Mouse (Mus musculus): ENCODE results near the gene Chl1. TPM values are rescaled to one million over a fixed set of nuclear protein-coding genes. Genes with fewer than 3 reads are reported as not detected.

The Chl1 gene
- total RNA-seq, 2 experiments from 2014 or later, result 1.0 to 1.5 TPM

DNA sequence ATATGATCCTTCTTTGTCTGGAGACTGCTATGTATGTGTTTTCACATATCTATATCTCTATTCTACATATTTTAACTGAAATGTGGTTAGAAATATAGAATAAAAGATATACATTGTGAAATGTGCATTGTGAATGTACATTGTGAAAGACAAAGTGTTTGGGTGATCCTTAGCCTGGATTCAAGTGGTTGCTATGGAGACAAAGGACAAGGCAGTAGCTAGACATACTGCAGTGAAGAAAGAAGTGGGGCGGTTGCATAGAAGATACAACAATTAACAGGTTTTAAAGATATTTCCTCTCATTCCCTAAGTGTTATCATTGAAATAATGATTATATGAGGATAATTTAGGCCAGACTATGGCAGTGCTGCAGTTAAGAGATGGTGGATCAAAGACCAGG is 146.4 kb downstream of the Chl1 start:
- intact Hi-C loops (cut with DNase I), result no loop called here
- no peak for DNase-seq

DNA sequence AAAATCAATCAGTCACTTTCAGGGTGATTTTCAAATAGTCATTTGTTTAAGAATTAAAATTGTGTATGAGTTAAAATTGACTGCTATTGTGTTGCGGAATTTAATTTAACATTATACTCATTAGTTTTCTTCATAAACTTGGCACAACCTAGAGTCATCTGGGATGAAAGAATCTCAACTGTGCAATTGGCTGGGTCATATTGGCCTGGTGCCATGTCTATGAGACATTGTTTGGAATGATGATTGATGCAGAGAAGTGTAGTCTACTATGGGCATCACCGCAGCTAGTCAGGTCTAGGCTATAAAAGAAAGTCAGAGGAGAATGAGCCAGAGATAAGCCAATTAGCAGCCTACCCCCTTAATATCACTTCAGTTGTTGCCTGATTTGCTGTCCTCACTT is 148.8 kb downstream of the Chl1 start:
- intact Hi-C loops (cut with DNase I), result no loop called here
- DNase-seq, result no peak

DNA sequence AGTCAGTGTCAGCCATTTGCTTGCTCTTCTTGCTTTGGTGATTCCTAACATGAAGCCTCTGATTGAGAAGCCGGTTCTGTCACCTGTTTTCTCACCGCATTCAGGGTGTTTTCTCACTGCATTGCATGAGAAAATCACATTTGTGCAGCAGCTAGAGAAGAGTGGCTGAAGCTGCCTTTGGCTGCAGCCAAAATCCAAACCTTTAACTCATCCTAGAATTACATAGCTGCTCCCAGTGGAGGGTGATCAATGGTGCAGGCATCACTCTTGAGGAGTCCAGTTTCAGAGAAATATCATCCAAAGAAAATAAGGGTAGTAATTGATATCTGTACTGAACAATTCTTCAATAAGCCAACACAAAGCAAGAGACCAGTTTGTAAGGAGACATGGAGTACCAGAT is 154.8 kb downstream of the Chl1 start:
- DNase-seq, result no peak
- intact Hi-C loops (cut with DNase I), result no loop called here

DNA sequence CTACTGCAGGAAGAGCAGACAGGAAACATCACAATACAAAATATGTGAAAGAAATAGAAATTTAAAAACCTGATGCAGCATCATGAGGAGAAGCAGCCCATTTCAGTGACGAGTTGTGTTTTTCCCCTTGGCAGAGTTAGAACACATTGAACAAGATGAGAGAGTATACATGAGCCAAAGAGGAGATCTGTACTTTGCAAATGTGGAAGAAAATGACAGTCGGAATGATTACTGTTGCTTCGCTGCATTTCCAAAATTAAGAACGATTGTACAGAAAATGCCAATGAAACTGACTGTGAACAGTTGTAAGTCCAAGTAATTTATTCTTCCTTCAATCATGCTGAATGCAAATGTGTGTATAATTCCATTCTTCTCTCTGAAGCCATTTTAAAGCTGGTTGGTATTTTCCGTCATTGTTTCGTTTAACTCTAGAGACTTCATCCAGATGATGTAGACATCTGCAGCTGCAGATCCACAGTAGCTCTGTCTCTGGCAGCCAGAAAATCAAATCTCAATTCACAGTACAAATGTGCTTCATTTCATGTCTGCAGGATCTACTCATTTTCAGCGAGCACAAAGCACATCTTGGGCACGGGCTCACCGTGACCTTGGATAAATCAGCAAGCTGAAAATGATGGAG is 155.4 kb downstream of the Chl1 start:
- no peak for DNase-seq
- intact Hi-C loops (cut with DNase I), result no loop called here

DNA sequence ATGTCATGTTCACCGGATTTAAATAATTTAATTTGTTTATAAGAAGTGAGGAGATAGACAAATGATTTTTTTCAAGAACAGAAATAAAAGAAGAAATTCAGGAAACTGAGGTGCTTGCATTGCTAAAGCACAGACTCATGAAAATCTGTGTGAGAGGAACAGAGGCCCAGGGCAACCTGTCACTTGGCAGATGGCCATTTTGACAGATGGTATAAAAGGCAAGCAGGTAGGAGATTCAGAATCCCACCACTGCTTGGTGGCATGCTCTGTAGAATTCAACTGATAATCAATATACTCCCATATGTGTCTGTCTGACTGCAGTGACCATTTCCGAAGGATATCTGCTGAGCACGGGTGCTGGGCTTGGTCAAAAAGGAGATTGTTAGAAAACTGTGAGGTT is 162.7 kb downstream of the Chl1 start:
- DNase-seq, result no peak
- intact Hi-C loops (cut with DNase I), result no loop called here

DNA sequence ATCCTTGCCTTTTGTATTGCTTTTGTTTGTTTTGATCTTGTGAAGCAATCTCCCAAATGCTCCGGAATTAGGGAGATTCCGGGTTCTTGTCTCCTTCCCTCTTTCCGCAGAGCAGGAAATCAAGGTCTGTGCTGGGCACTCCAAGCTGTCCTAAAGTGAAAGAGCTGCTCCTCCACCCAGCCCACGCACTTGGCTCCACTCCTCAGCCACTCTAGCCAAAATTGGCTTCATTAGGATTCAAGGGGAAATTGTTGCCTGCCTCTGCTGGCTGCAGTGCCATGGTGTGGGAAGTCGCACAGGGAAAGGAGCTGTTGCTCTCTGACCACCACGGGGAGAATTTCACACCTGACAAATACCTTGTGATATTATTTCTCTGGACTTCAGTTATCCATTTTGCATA is 163.9 kb downstream of the Chl1 start:
- intact Hi-C loops (cut with DNase I), result no loop called here
- DNase-seq, result peak; percentile 5 to 41

DNA sequence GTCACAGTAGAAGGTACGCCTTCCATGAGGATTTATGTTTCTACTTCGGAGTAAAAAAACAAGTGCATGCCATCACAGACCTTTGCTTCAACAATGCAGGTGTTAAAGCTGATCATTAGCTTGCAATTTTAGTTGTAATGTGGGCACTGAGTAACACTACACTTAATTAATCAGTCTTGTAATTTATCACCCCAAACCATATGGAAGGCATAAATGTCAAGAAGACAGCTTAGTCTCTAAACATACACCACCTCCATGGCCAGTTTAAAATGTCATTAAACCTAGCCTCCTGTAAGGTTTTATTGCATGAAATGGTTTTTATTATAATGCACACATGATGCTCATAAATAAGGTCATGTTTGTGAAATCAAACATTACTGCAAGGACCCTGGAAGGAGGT is 164.8 kb downstream of the Chl1 start:
- intact Hi-C loops (cut with DNase I), result no loop called here

DNA sequence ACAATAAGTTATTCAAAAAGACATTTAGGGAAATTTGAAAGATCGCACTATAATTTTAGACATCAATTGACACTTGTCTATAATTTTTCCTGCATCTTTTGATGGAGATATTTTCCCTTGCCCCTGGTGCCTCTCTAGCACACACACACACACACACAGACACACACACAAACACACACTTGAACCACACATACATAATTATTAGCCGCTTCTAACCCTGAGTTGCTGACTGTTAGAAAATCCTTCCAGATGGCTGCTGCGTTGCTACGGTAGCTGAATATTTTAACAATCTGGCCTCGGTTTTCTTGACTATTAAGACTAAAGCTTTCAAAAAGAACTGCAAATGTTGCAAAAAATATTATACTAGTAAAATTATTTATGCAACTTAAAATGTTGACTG is 166.3 kb downstream of the Chl1 start:
- intact Hi-C loops (cut with DNase I), result no loop called here
- DNase-seq, result no peak

More for the DNA sequence above, 164.8 kb downstream of the Chl1 start:
- no peak for DNase-seq

DNA sequence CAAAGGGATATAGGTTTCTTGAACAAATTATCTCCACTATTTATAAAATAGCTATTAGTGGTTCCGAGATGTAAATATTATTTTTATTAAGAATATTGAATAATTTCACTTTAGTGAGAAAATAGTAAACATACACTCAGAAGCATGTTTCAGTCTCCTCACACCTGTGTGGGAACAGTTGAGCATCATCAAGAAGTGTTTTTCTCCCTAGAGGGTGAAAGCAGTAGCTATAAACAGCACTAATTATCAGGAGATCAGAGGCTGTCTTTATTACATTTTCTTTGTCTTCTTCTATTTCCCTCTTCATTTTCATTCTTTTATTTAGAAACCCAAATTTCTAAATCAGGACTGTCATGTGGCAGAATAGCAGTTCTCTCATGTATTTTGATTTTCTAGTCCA is 166.7 kb downstream of the Chl1 start:
- DNase-seq, result no peak
- intact Hi-C loops (cut with DNase I), result no loop called here

DNA sequence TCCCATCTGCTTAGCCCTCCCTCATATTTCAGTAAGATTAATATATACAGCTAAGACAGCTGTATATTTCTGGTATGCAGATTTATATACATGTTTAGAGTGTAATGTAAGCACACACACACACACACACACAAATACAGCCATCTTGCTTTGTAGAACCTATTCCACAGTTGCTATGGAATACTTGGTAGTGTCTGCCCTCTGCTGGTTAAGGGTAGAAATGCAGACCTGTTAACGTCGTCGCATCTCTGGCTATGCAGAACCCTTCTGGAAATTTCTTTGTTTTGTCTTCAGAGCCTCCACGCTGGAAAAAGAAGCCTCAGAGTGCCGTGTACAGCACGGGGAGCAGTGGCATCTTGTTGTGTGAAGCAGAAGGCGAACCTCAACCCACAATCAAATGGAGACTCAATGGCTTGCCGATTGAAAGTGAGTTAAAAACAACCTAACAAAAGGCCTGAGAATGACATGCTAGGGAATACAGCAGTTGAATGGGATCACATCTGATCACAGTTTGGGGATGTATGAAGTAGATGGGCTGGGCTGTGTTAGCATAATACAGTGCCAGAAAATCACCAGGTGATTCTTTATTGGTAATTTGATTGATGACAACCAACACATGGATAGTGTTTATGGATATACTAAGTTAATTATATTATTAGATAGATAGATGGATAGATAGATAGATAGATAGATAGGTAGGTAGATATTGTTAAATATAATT is 172.6 kb downstream of the Chl1 start:
- DNase-seq, result peak; percentile 7 to 29
- intact Hi-C loops (cut with DNase I), result loop anchor here (1.0 kb wide), 1 partner anchor 376 kb away; no protein-coding TSS in a partner anchor

DNA sequence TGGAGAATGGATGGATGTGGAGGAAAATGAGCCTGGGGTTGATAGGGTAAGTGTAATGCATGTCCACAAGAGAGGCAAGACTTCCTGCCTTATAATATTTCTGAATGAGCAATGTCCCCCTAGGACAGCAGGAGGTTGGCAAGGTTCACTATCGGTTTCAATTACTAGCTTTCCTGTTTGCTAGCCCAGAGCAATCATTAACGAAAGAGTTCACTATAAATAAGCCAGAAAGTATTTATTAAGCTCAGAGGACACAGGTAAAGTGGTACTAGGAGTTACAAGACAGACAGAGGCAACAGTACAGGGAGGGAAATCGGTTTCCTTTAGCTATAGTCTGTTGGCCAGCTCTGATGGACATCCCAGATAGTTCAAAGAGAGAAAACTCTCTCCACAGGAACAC is 182.1 kb downstream of the Chl1 start:
- no peak for DNase-seq
- intact Hi-C loops (cut with DNase I), result no loop called here

DNA sequence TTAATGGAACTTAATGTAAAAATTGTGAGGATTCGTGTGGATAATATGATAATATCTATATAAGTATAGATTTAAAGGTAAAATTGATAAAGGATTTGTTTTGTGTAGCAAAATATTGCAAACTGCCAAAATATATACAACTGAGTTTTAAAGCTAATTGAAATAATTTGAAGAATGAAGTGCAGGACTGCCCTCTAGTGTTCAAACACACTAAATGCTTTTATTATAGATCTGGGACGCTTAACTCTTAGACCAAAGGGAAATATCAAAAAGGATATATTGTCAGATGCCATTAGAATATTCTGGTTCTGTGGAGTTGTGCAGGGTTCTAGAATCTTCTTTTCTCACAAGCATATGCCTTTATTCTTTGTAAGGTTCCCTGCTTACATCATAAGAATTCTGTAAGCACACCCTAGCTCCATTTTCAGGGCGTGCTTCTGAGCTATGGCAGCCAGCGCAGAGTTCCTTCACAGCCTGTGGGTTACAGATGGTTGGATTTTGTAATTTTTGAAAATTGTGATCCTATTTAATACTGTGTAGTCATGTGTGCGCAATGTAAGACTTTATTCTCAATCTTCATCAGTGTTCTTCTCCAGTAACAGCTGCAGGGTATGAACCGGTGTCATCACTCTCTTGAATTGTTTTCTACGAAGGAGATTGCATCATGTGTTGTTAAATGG is 187.1 kb downstream of the Chl1 start:
- intact Hi-C loops (cut with DNase I), result no loop called here

DNA sequence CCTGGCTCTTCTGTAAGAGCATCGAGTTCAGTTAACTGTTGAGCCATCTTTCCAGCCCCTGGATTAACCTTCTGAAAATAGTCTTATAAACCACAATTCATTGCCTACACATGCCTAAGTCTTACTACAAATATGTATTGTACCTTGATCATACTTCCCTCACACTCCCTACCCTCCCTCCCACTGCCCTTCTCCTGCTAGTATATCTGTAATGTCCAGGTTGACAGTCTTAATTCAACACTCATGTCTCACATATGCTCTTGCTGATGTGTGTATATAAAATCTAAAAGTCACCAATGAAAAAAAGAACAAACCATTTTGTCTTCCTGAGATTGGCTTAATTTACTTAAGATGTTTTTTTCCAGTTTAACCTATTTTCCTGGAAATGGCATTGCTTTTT is 189.1 kb downstream of the Chl1 start:
- intact Hi-C loops (cut with DNase I), result no loop called here
- no peak for DNase-seq

More for the DNA sequence above, 187.1 kb downstream of the Chl1 start:
- DNase-seq, result no peak

DNA sequence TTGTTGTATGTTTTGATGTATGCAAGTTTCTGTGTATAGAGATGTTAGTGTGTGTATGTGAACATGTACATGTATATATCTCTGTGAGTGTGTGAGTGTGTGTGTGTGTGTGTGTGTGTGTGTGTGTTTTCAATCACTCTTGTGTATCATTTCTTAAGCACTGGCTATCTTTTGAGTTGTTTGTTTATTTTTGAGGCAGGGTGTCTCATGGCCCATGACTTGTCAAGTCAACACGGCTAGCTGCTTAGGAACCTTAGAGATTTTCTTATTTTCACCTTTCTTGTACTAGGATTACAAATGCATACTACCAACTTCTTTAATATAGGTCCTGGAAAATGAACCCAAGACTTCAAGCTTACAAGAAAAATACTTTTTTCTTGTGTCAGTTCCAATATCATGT is 189.5 kb downstream of the Chl1 start:
- intact Hi-C loops (cut with DNase I), result no loop called here
- DNase-seq, result no peak

DNA sequence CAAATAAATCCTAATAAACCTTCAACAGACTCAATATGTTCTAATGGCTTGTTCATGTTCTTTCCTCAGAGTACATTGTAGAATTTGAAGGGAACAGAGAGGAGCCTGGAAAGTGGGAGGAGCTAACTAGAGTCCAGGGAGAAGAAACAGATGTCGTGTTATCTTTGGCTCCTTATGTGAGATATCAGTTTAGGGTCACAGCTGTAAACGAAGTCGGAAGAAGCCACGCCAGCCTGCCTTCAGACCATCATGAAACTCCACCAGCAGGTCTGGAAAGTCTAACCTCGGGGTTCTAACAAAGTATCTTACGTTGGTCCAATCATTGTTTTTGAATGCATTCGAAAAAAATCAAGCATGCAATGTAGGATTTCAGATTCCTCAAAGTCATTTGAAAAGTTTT is 189.9 kb downstream of the Chl1 start:
- intact Hi-C loops (cut with DNase I), result no loop called here
- no peak for DNase-seq

DNA sequence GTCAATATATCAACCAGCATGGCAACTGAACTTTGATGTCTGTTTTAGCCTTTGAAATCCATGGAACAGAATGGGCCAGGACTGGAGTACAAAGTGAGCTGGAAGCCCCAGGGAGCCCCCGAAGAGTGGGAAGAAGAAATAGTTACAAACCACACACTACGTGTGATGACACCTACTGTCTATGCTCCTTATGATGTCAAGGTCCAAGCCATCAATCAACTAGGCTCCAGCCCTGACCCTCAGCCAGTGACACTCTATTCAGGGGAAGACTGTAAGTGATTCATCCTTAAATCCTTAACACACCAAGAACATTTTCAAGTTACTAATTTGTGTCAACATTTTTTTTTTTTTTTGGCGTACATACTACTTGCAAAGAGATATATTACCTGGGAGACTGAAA is 196.0 kb downstream of the Chl1 start:
- intact Hi-C loops (cut with DNase I), result no loop called here
- no peak for DNase-seq

DNA sequence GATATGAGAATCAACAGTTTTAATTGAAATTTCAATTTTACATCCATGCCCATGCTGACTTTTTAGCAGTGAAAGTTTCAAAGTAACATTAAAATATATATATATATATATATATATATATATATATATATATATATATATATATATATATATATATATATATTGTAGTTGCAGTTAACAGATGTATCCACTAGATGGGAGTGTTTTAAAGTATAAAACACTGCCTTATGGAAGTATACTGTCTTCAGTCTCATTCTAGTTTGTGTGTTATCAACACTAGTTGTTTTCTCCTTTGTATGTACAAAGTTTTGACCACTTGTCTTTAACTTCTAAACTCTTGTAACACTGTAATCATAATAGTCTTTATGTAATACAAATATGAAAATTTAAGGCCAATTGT is 228.9 kb downstream of the Chl1 start:
- intact Hi-C loops (cut with DNase I), result no loop called here
- DNase-seq, result no peak

DNA sequence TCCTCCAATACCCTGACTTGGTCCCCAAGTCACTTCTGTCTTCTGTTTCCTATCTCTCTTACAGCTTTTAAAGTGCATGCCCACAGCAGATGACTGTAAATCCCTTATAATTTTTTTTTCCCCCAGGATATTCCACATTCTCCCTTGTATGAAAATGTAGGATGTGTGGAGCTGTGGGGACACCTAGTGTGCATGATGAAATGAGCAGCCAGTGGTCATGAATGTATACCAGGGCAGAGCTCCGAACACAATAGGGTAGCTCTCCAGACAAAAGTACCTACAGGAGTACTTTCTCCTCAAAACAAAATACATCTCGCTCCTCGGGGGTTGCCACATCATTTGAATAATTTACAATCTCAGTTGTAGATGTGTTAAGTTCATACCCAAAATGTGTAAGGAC is 232.4 kb downstream of the Chl1 start:
- intact Hi-C loops (cut with DNase I), result no loop called here
- no peak for DNase-seq

DNA sequence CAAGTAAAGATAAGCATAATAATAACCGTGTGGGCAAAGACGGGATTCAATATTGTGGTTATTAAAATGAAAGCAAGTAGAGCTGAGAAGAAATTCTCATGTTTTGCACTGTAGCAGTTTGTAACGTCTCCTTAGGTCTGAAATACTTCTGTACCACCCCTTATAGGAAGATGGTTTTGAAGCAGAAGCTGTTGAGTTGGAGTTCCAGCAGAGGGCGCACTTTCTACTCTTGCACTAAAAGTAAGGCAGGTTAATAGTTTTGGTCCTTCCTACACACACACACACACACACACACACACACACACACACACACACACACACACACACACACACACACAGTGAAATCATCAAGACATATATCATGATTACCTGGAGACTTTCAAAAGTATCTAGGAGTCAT is 235.7 kb downstream of the Chl1 start:
- intact Hi-C loops (cut with DNase I), result no loop called here
- no peak for DNase-seq

DNA sequence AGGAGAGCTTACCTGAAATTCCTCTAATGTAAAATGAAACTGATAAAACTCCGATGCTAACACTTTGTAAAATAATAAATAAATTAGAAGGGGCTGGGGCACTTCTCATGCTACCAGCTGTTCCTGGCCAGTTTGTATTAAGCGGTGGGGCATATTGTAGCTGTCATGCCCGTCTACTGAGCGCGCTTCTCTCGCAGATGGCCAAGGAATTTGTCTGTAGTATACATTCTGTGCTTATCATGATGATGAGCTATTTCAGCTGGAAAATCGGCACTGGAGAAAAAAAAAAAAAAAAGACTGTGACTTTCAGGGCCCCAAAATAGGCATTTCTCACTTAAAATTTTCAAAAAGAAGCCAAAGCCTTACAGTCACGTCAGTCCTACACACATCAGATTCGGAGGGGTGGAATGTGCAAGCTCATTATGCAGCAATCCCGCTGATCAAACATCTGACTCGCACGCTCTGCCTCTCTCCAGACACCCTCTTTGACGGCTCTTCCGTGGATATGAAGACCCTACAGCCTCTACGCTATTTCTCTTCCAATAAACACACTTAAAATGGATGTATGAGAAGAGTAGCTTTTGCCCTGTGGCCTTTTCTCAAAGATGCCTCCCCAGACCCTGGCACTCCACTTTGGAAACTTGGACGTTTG is 238.9 kb downstream of the Chl1 start:
- DNase-seq, result no peak
- intact Hi-C loops (cut with DNase I), result no loop called here

DNA sequence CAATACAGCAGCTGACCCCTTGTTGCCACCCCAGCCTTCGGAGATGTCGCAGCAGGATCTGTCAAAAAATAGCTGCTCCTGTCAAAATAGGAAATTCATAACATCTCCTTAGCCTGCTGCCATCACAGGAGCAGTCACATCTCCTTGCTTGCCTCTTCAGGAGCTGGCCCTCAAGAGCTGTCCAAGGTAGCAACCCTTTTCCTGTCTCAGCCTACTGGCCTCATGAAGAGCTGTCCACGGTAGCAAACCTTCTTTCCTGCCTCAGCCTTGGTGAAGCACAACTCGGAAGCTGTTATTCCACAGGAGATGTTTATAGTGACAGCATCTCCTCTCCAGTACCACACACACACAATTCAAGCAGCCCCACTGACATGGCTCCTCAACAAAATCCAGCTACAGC is 243.5 kb downstream of the Chl1 start:
- intact Hi-C loops (cut with DNase I), result no loop called here
- DNase-seq, result no peak

DNA sequence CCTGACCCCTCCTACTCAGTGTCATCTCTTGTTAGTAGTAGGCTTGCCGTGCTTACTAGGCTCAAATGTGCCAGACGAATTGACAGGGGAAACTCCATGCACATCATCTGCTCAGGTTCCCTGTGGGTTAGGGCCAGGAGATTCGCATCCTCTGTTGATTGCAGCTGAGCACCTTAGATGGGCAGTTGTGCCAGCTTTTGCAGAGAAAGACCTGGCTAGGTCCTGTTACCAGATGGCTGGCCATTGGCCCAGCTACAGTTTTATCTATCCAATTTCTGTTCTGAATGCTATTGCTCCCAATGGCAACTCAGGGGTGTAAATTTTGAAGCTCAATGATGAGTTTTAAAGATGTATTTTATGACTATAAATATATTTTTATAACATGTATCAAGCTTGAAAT is 256.4 kb downstream of the Chl1 start:
- intact Hi-C loops (cut with DNase I), result no loop called here
- no peak for DNase-seq
